Mouse (Mus musculus): ENCODE results near the gene Cenpk. TPM values are rescaled to one million over a fixed set of nuclear protein-coding genes. Genes with fewer than 3 reads are reported as not detected.

Cenpk gene
- polyA plus RNA-seq, 1 experiment from 2014 or later, result 51.3 TPM

Other genes starting within 250 kb of the Cenpk start
- gene Nln, start 119.0 kb upstream of the Cenpk start, polyA plus RNA-seq (2015; fragmentation: Nextera tagmentation; extraction: Ambion mirVana), result 22.7 and 23.6 TPM in 2 replicates
- 4.9 and 5.3 TPM in 2 replicates for gene Sgtb, start 118.9 kb upstream of the Cenpk start, polyA plus RNA-seq (2015; fragmentation: Nextera tagmentation; extraction: Ambion mirVana)
- 58.7 and 61.0 TPM in 2 replicates for gene Trappc13, start 50.1 kb upstream of the Cenpk start, polyA plus RNA-seq (2015; fragmentation: Nextera tagmentation; extraction: Ambion mirVana)
- 14.7 and 15.9 TPM in 2 replicates for gene Trim23, start 49.8 kb upstream of the Cenpk start, polyA plus RNA-seq (2015; fragmentation: Nextera tagmentation; extraction: Ambion mirVana)
- gene Ppwd1, start 232 bp downstream of the Cenpk start, polyA plus RNA-seq (2015; fragmentation: Nextera tagmentation; extraction: Ambion mirVana), result 13.0 and 13.1 TPM in 2 replicates
- 1.8 and 2.6 TPM in 2 replicates for gene Adamts6, start 59.2 kb downstream of the Cenpk start, polyA plus RNA-seq (2015; fragmentation: Nextera tagmentation; extraction: Ambion mirVana)